Mouse (Mus musculus) heart, postnatal 36 days (tissue): ENCODE measurements around the gene Nup37. TPM values are rescaled to one million over a fixed set of nuclear protein-coding genes. Genes with fewer than 3 reads are reported as not detected.

ENCODE experiments used
- DNase-seq, 2 experiments: peaks; one replicate each; pipeline ENCODE4 v3.0.0; 2021 to 2022
- intact Hi-C: fragments of 180-260 bp; cut with DNase I; formaldehyde crosslinking; loops from one replicate; pipeline ENCODE4 v1.15.1; 2025
- total RNA-seq, 2 experiments: library from RNA; stranded (reverse); gene quantifications; 2 replicates each; pipeline ENCODE4 v1.2.3; 2021

Gene Nup37
- total RNA-seq, 2 experiments from 2014 or later, result 6.7 TPM

- intact Hi-C loops, result no loop called here
- DNase-seq, result no peak
Measured at GRCm38 (mm10) chr10:88221718-88222117, 74.9 kb downstream of the Nup37 start.

- no peak for DNase-seq
- intact Hi-C loops, result no loop called here
Measured at GRCm38 (mm10) chr10:88225421-88225820, 78.6 kb downstream of the Nup37 start.

- intact Hi-C loops, result no loop called here
Measured at GRCm38 (mm10) chr10:88227962-88228361, 81.2 kb downstream of the Nup37 start.

More at GRCm38 (mm10) chr10:88227962-88228361, 81.2 kb downstream of the Nup37 start:
- no peak for DNase-seq

Other genes with a start within 250 kb of the Nup37 start
- gene Pmch, start 55.9 kb upstream of the Nup37 start, total RNA-seq, result not detected
- gene Parpbp, start 51 bp upstream of the Nup37 start, total RNA-seq, result under 1 TPM; 0.64 to 0.81 TPM
- gene Washc3, start 54.1 kb downstream of the Nup37 start, total RNA-seq, result 10 to 100 TPM; 31.6 to 34.1 TPM
- 1 to 10 TPM; 3.0 to 3.9 TPM for gene Dram1, start 232.1 kb downstream of the Nup37 start, total RNA-seq
- 10 to 100 TPM; 31.2 to 32.1 TPM for gene Gnptab, start 232.1 kb downstream of the Nup37 start, total RNA-seq